Mouse (Mus musculus): Measurements from ENCODE around the gene Atrip.

DNA sequence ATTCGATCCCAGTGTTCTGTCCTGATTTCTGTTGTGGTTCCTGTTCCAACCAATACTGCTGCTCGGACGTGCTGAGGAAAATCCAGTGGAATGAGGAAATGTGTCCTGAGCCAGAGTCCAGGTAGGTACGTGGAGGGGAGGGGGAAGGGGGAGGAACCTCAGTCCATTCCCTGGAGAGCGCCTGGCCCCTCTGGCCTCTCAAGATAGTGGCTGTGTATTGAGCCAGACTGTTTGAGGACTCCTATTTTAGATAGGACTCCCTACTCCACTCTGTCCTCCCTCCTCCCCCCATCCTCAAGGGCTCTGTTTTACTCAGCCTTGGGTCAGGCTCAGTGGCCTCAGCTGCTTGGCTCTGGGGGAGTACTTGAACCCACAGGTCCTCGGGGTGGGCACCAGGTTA, 33.0 kb downstream of the Atrip start:
- TF ChIP-seq POLR2A (IDR thresholded peaks at IDR 0.05; ENCODE audit: borderline replicate concordance, control insufficient read depth, low read depth, low read length), result no peak
- TF ChIP-seq CTCF (IDR thresholded peaks at IDR 0.05; ENCODE audit: control insufficient read depth, insufficient read depth, low read length), result no peak

Data from bone marrow, adult 2 months (tissue).